Mouse (Mus musculus): ENCODE measurements around the gene Angptl2.

Gene Angptl2

DNA sequence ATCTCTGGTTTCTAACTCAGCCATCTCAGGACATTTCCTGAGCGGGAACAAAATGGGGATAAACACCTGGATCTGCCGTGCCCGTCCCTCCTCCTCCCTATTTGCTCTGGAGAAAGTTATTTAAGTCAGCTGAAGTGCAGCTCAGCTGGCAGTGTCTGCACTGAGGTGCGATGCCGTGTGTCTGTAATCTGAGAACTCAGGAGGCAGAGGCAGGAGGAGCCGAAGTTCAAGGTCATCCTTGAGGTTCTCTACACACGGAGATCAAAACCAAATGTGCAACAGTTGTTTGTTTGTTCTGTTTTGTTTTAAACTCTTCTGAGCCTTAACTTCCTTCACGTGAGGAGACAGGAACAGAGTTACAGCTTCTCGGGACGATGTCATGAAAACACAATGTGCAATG is 14.8 kb downstream of the Angptl2 start:
- DNase-seq (ENCODE audit: low spot score in 2 of 2) = no peak

DNA sequence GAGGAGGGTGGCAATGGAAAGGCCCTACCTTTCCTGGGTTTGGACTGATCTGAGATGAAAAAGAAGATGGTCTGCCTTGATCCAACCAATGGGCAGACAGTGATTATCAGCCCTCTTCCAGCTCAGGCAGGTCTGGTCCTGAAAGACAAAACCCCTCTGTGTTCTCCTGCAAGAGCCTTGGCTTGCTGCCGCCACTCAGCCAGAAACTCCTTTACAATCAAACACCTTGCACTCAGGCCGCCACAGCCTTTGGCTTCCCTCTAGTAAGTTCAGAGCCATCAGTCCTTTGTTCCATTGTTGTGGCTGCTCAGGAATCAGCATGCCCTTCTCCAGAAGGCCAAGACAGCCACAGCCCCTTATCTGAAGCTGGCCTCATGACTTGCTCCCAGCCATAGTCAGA is 15.9 kb downstream of the Angptl2 start:
- no peak for DNase-seq (ENCODE audit: low spot score in 2 of 2)

DNA sequence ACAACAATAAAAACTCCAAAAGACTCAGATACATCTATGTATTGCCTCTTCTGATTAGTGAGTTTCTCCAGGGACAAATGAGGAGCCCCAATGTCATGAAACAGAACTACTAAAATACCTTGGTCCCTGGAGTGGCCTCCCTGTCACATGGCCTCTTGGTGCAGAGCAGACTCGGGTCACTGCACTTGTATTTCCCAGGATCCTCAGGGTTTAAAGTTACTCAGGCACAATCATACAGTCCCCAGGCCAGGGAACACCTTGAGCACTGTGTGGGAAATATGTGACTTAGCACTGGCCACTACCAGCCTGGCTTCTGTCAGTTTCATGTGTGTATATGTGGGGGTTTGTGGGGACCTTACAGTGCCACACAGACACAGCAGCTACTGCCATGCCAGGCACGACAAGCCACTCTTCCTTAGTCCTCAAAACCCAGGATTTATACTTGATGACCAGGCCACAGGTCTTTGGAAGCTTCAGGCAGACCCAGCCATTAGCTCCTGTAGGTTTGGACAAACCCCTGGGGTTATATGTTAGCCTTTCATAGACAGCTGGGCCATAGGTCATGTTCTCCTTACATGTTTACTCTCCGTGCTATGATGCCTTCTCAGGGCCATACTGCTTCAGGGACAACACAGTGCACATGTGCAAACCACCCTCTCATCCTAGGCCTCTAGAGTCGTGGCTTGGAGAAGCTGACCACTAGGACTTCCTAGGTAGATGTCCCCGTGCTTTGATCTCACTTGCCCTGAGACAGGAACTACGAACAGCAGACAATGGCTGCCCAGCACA is 17.1 kb downstream of the Angptl2 start:
- no peak for DNase-seq (ENCODE audit: low spot score in 2 of 2)

DNA sequence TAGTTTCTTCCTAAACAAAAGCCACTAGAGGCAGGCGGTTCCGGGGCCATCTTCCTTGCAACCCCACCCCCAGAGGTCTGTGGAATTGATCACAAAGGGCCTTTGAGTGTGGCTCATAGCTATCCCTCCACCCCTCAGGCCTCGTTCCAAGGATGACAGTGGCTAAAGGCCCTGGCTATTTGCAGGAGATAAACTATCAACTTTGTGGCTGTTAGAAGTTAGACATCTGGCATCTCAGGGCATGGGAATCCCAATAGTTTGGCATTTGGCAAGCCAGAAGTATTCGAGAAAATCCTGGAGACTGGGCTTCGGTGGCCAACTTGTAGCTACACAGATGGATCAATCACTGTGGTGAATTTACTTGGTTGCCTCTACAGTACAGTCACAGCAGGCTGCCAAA is 18.0 kb downstream of the Angptl2 start:
- no peak for DNase-seq (ENCODE audit: low spot score in 2 of 2)

DNA sequence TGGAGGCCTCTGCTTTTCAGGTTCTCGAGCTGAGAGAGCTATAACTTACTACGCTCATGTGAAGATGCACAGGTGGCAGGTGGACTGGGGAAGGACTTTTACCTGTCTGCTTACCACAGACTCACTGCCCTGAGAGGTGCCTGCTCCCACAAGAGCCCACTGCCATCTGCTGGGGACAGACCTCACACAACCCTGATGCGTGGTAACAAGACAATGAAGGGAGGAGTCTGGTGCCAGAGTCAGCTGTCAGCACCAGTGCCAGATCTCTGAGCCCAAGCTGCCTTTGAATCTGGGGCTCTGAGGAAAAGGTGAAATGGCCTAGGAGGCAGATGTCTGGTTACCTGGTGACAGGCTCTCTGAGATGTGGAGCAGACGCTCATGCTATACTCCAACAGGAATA is 19.0 kb downstream of the Angptl2 start:
- no peak for DNase-seq (ENCODE audit: low spot score in 2 of 2)

DNA sequence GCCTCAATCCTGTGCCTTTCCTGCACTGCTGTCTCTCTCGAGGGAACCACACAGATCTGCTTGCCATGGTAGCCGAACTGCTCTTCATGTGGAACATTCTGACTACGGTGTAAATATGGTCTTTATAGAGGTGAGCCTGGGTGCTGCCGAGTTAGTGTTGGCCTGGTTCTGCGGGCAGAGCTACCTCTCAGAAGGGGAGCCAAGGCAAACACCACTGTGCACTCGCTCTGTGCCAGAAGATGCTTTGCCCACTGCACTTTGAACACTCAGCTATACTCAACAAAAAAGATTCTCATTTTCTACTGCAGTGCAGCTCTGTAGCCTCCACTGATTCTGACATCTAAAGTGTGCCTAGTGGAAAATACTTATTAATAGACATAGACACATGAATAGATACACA is 21.7 kb downstream of the Angptl2 start:
- DNase-seq (ENCODE audit: low spot score in 2 of 2) = no peak

DNA sequence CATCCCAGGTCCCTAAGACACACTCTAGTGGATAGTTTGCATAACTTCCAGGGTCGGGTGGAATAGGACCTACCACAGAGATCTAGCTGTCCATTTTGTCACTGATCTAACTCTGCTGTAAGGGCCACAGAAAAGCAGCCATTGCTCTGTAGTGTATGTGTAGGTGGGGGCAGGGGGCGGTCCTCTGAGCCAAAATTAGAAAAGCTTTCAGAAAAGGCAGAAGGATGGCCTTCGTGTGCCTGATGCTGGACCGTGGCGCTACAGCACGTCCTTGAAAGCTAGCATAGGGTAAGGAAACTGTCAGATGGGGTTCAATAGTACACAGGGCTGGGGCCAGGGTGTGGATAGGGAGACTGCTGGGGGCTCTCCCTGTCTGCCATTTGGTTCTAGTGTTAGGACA is 29.0 kb downstream of the Angptl2 start:
- DNase-seq (ENCODE audit: low spot score in 2 of 2) = no peak

DNA sequence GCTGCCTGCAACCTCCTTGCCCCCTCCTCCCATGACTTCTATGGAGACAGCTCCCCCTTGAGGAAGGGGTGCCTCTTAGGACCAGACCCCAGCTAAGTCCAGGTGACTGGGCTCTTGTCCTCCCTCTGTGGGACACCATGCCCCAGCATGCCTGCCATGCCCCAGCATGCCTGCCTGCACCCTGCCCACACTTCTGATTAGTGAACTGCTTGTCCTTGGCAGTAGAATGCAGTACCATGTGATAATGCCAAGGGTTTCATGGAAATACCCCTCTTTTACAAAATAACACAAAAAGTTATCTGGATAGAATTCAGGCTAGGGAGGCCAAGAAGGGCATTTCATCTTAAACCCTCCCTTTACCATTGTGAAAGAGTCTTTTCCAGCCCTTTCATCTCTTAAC is 29.5 kb downstream of the Angptl2 start:
- peak in 1 of 2 experiments; percentile 9 for DNase-seq (ENCODE audit: low spot score in 2 of 2)

DNA sequence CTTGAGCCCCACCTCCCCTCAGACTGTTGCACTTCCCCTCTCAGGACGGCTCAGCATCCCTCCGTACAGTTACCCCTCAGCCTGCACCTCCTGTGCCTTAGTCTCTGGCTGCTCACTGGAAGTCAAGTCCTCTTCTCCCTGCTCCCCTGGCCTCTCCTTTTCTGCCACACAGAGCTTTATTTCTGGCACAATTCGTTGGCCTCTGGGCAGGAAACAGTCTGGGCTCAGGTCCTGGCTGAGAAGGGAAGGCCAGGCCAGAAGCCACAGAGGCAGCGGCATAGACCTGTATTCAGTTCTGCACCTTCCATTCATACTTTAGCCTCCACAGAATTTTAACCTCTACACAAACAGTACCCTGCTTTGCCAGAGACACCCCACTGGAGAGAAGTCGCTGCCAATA is 31.0 kb downstream of the Angptl2 start:
- no peak for DNase-seq (ENCODE audit: low spot score in 2 of 2)

DNA sequence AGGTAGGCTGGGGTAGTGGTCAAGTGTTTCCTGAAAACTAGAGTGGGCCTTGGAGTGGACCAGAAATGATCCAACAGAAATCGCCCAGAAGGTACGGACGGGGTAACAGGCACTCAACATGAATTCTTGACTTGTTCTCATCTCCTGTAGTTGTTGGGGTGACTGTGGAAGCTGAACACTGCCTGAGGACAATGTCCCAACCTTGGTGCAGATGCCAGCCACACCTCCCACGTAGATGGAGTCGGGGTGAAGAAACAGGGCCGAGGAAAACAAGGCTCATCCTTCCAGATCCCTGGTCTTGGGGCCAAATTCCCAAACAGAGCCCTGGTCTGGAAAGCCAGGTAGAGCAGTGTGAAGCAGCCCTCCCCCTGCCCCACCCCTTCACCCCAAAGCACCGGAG is 32.7 kb downstream of the Angptl2 start:
- no peak for DNase-seq (ENCODE audit: low spot score in 2 of 2)

DNA sequence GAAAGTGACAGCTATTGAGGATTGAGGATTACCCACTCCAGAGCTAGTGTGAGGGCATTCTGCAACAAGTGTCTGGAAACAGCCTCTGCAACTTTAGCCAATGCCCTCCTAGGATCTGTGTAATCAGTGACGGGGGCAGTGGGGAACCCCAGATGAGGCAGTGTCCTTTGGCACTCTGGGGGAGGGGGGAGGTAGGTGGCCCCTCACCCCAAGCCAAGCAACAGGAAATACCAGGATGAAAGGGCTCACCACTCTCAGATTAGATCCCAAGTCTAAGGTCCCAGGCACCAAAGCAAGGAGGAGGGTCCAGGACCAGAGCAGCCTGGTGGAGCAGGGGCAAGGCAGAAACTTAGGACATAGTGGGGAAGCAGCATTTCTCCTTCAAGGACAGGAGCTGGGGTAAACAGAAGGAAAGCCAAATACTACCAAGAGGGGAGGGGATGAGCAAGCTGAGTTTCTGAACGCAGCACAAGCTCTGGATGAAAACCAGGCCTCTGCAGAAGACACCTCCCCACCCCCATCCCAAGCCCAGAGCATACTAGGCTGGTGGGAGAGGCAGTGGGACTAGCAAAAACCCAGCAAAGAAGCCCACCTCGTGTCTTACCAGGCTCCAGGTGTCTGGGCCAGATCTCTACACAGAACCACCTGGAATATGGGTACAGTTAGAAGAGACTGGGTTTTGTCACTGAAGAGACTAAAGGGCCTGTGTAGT is 34.2 kb downstream of the Angptl2 start:
- no peak for DNase-seq (ENCODE audit: low spot score in 2 of 2)

DNA sequence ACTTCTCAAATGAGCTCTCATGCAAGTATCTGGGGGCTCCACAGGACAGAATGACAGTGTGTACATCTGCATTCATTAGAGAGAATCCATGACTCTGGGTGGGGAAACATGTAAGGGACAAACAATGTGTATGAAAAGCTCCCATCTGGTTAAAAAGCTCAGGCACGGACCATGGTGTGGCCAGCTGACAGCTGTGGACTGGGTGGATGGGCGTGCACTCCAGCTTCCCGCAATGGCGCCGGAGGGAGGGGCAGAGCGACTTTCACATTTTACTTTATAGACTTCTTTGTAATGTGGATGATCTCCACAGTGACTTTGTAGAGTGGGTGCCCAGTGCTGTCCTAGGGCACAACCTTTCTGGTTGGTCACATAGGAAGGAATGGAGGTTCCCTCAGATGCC is 36.9 kb downstream of the Angptl2 start:
- no peak for DNase-seq (ENCODE audit: low spot score in 2 of 2)

DNA sequence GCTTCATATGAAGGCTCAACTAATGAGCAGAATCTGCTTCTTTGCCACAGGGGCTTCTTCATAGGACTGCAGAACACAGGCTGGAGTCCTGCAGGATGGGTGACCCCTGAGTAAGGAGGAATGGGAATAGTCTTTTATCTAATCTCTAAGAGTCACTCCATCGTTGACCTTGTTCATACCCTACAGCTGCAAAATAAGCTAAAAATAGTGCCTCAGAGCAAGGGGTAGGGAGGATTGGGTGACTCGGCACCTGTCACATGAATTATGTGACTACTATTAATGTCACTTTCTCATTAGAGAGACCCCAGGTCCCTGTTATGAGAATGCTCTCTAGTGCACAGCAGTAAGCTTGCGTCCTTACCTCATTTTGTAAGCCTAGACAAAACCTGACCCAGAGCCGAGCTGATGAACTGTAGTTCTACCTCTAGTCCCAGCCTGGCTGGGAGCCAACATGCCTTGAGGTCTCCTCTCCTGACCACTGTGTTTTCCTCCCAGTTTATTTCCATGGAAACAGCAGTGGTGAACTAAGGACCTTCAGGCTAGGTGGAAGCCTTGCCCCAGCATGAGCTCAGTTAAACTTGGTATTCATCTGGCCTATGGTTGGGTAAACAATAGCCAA is 37.8 kb downstream of the Angptl2 start:
- no peak for DNase-seq (ENCODE audit: low spot score in 2 of 2)

DNA sequence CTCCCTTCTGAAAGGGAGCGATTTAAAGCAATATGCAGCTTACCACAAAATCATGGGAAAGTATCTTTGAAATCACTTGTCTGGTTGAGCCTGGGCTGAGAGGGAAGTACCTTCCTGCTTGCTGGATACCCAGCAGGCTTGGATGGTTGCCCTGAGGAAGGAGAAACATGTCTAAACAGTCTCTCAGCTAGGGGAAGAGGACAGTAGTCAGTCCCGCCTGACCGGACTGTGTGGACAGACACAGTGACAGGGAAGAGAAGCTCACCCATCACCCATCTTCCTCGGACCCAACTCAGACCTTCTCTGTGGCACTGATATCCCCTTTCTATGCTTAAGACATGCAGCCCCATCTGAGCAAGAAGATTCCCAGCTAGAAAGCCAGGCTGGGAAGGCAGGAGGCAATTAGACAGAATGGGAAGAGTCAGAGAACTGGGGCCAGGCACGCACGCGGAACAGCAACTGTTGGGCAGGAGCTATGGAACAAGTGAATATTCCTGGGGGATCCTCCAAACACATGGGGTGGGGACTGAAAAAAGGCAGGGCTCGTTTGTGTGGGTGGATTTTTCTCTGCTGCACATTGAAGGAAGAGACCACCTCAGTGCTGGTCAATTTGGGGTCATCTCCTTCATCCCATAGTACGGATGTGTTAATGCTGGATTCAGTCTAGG is 38.6 kb downstream of the Angptl2 start:
- DNase-seq (ENCODE audit: low spot score in 2 of 2) = no peak

DNA sequence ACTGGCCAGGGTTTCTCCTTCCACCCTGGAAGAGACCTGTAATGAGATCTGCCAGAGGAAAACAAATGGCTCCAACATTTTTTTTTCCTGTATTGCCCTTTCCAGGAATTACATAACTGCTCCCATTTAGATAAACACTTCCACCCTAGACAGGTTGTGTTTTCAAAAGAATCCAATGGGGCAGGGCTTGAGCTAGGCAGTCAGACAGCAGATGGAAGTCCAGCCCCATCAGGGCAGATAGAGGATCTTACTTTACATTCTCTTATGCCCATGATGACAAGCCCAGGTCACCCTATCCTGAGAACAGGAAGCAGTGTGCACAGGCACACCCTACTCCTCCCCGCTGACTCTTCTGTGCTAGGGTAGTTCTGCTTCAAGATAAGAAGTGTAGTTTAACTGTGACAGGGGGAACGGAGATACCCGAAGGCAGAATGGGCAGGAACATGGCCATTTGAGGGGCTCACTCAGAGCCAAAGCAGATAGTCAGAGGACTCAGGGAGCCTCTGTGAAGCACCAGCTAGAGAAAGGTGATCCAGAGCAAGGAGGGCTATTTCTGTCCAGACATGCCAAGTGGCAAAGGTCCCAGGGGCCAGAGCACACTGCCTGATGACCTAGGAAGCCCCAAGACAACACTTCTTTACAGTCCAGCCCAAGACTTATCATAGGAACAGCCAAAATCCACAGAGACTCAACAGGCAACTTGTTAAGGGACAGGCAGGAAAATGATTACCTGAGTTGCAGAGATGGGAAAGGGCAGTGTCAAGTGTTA is 41.1 kb downstream of the Angptl2 start:
- no peak for DNase-seq (ENCODE audit: low spot score in 2 of 2)

DNA sequence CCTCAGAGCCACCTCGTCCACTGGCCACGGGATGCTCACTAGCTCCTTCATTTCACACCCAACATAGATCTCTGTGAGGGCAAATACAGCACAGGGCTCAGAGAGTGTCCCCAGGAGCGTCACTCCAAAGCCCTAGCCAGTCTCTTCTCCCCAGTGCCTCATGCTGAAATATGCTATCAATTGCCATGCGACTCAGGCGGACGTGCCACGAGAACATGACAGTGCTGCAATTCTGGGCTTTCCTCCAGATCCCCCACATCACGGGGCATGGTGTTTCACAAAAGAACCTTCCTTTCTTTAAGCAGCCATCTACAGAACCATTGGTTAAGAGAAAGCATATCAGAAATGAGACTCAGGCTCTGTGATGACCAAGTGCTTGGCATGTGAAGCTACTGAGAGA is 44.9 kb downstream of the Angptl2 start:
- DNase-seq (ENCODE audit: low spot score in 2 of 2) = no peak

DNA sequence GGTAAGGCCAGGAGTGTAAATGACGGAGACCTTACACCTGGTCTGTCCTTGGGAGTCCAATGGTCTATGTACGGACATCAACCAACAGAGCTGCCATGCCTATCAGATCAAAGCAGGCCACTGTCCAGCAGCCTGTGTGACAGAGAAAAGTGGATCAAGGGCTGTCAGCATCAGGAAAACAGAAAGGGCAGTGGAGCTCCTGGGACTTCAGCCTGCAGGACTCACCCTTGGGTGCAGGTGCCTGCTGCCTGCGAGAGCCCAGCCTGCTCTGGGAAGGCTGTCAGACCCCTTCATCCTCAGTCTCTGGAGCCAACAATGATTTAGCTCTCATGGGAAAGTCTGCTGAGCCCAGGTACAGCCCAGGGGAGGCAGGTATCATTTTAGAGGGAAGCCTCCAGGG is 45.6 kb downstream of the Angptl2 start:
- no peak for DNase-seq (ENCODE audit: low spot score in 2 of 2)

DNA sequence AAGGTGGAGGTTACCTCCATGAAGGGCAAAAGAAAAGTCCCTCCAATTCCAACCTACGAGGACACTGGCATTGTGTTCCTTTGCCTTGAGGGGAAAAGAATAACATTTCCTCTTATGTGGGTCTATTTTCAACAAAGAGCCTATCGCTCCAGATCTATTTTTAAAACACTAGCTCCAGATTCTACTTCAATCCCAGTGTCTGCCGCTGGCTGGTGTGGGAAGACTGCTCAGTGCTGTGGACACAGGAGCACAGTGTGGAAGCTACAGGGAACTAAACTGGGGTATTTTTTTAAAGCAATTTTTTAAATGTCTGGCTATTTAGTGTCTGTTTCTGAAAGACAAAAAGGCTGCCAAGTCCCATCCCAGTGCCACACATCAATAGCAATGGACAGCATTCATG is 49.9 kb downstream of the Angptl2 start:
- no peak for DNase-seq (ENCODE audit: low spot score in 2 of 2)

DNA sequence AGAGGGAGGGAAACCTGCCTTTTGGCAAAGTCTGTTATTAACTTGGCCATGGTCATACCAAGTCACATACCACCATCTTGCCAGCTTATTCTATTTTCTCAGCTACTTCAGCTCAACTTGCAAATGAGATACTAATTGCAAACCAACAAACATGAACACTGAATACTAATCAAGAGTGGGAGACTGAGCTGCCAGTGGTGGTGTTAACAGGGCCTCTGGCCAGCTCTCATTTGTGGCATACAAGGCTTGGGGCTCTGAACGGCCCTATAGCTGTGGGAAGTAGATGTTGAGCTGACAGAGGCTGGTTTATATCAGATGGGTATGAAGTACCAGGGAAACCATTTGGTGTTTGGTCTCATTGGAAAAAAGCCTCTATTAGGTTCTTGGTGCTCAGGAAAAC is 51.2 kb downstream of the Angptl2 start:
- DNase-seq (ENCODE audit: low spot score in 2 of 2) = no peak

DNA sequence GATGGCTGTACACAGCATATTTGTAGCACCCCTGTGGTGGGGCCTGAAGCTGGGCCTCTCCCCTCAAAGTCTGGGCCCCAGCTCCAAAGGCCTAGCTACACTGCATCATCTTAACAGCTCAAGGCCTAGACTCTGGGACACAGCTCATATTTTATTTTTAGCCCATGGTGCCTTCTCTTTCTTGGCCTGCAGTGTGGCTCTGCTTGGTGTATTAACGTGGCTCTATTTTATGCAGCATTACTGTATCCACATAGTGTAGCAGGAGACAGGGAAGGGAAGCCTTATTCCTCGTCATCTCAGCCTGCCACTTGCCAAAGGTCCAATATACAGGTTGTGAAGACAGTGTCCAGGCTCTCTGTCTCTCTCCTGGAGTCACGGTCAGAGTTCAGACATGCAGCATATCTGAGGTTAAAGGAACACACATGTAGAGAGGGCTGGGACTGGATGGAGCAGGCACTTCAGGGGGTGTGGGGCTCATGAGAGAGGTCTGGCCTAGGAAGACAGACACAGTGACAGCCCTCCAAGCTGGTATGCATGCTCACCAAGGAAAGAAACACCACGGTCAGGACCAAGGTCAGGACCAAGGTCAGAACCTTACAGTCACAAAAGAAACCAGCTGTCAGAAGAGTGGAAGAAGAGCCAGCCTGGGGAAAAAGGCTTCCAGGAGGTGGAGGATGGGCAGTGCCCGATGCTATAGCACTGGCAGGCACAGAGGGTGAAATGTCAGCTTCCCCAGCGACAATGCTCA is 52.7 kb downstream of the Angptl2 start:
- DNase-seq (ENCODE audit: low spot score in 2 of 2) = no peak

DNA sequence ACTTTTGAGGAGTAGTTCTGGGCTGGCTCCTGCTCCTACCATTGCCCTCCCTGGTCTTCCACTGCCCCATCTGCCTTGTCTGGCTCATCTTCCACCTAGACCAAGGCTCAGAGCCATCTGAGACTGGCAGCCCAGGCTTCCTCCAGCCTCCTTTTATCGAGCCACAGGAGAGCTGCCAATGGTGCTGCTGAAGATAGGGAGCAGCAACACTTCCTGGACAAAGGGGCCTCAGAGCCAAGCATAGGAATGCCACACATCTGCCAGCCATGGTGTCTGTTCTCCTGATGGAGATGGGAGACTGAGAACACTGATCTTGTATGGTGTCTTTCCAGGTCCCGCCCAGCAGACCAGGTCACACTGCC is 53.2 kb downstream of the Angptl2 start:
- DNase-seq (ENCODE audit: low spot score in 2 of 2) = no peak
